Mouse (Mus musculus): ENCODE results near the gene Itk. TPM values are rescaled to one million over a fixed set of nuclear protein-coding genes. Genes with fewer than 3 reads are reported as not detected.

Gene Itk
- 0.05 TPM for polyA plus RNA-seq (2012; fragmentation: generic; extraction: Trizol)
- long read RNA-seq, experiment 1: 0 reads
- long read RNA-seq, experiment 2: 0 reads

- H3K36me3 ChIP-seq (ENCODE audit: control insufficient read depth, insufficient read depth): no peaks in the 10 kb centered on the region
- no peak for TF ChIP-seq CTCF (IDR thresholded peaks at IDR 0.05; ENCODE audit: control insufficient read depth, insufficient read depth, insufficient read length)
- no peak for TF ChIP-seq CEBPB (IDR thresholded peaks at IDR 0.05; ENCODE audit: low read depth)
- no peak for TF ChIP-seq FOSL1 (IDR thresholded peaks at IDR 0.05; ENCODE audit: insufficient read depth, low read length, poor library complexity, severe bottlenecking)
- no peak for TF ChIP-seq USF1 (IDR thresholded peaks at IDR 0.05; ENCODE audit: low read depth)
- TF ChIP-seq MYOD1 (IDR thresholded peaks at IDR 0.05; ENCODE audit: control insufficient read depth, insufficient read length, low read depth): no peak
- no peaks in the 10 kb centered on the region for H3K27me3 ChIP-seq (ENCODE audit: control insufficient read depth, insufficient read depth, insufficient read length)
- H3K79me2 ChIP-seq (ENCODE audit: control insufficient read depth, insufficient read depth): no peaks in the 10 kb centered on the region
- H3K79me3 ChIP-seq (ENCODE audit: low read depth): no peaks in the 10 kb centered on the region
- H3K4me3 ChIP-seq (ENCODE audit: insufficient read depth, poor library complexity, severe bottlenecking): no peak within 1 kb of the TSS
- H3ac ChIP-seq (ENCODE audit: control insufficient read depth, insufficient read length, low read depth): no peak within 1 kb of the TSS
These were observed at the start of gene Itk for GRCm38 (mm10) chr11:46389336-46390117. Itk (minus strand) TSS chr11:46389515.

- Histone ChIP-seq H3K36me3 (ENCODE audit: control insufficient read depth, insufficient read depth) (peaks cover 41% of the 10 kb centered on the region), H3K27me3 (ENCODE audit: control insufficient read depth, insufficient read depth, insufficient read length) (no peaks in the 10 kb centered on the region), H3K4me3 (ENCODE audit: insufficient read depth, poor library complexity, severe bottlenecking) (peak overlapping the region; percentile 96), H3K79me3 (ENCODE audit: low read depth) (peaks cover 32% of the 10 kb centered on the region), H3ac (ENCODE audit: control insufficient read depth, insufficient read length, low read depth) (peak overlapping the region; percentile 100), H3K79me2 (ENCODE audit: control insufficient read depth, insufficient read depth) (peaks cover 48% of the 10 kb centered on the region)
- TF ChIP-seq CEBPB (IDR thresholded peaks at IDR 0.05; ENCODE audit: low read depth) (no peak), CTCF (IDR thresholded peaks at IDR 0.05; ENCODE audit: control insufficient read depth, insufficient read depth, insufficient read length) (no peak), FOSL1 (IDR thresholded peaks at IDR 0.05; ENCODE audit: insufficient read depth, low read length, poor library complexity, severe bottlenecking) (no peak), USF1 (IDR thresholded peaks at IDR 0.05; ENCODE audit: low read depth) (no peak), MYOG (IDR thresholded peaks at IDR 0.05; ENCODE audit: control insufficient read depth, extremely low read depth, insufficient read length) (no peak), MAX (IDR thresholded peaks at IDR 0.05) (no peak), MYOD1 (IDR thresholded peaks at IDR 0.05; ENCODE audit: control insufficient read depth, insufficient read length, low read depth) (no peak)
These were observed 48.2 kb upstream of the Itk start for GRCm38 (mm10) chr11:46437459-46438000.

- H3ac ChIP-seq (ENCODE audit: control insufficient read depth, insufficient read length, low read depth): peak within 1 kb of the TSS; percentile 100
- no peaks in the 10 kb centered on the region for H3K27me3 ChIP-seq (ENCODE audit: control insufficient read depth, insufficient read depth, insufficient read length)
- peaks cover 46% of the 10 kb centered on the region for H3K79me2 ChIP-seq (ENCODE audit: control insufficient read depth, insufficient read depth)
- H3K79me3 ChIP-seq (ENCODE audit: low read depth): peaks cover 32% of the 10 kb centered on the region
- H3K4me3 ChIP-seq (ENCODE audit: insufficient read depth, poor library complexity, severe bottlenecking): peak within 1 kb of the TSS; percentile 96
- peaks cover 35% of the 10 kb centered on the region for H3K36me3 ChIP-seq (ENCODE audit: control insufficient read depth, insufficient read depth)
- TF ChIP-seq MYOG (IDR thresholded peaks at IDR 0.05; ENCODE audit: control insufficient read depth, extremely low read depth, insufficient read length): no peak
- TF ChIP-seq CTCF (IDR thresholded peaks at IDR 0.05; ENCODE audit: control insufficient read depth, insufficient read depth, insufficient read length): no peak
- TF ChIP-seq FOSL1 (IDR thresholded peaks at IDR 0.05; ENCODE audit: insufficient read depth, low read length, poor library complexity, severe bottlenecking): no peak
- TF ChIP-seq MAX (IDR thresholded peaks at IDR 0.05): no peak
- no peak for TF ChIP-seq USF1 (IDR thresholded peaks at IDR 0.05; ENCODE audit: low read depth)
- no peak for TF ChIP-seq MYOD1 (IDR thresholded peaks at IDR 0.05; ENCODE audit: control insufficient read depth, insufficient read length, low read depth)
- no peak for TF ChIP-seq CEBPB (IDR thresholded peaks at IDR 0.05; ENCODE audit: low read depth)
These were observed 47.6 kb upstream of the Itk start, which contains the start of gene Med7 for GRCm38 (mm10) chr11:46436760-46437458. Med7 (plus strand) TSS chr11:46436925.

GRCm38 (mm10) chr11:46435363-46435762 lies 46.0 kb upstream of the Itk start:
- H3K27me3 ChIP-seq (ENCODE audit: control insufficient read depth, insufficient read depth, insufficient read length): no peaks in the 10 kb centered on the region
- peaks cover 28% of the 10 kb centered on the region for H3K79me3 ChIP-seq (ENCODE audit: low read depth)
- TF ChIP-seq MAX (IDR thresholded peaks at IDR 0.05) (no peak), CEBPB (IDR thresholded peaks at IDR 0.05; ENCODE audit: low read depth) (no peak), MYOG (IDR thresholded peaks at IDR 0.05; ENCODE audit: control insufficient read depth, extremely low read depth, insufficient read length) (no peak), CTCF (IDR thresholded peaks at IDR 0.05; ENCODE audit: control insufficient read depth, insufficient read depth, insufficient read length) (no peak), FOSL1 (IDR thresholded peaks at IDR 0.05; ENCODE audit: insufficient read depth, low read length, poor library complexity, severe bottlenecking) (no peak), MYOD1 (IDR thresholded peaks at IDR 0.05; ENCODE audit: control insufficient read depth, insufficient read length, low read depth) (no peak), USF1 (IDR thresholded peaks at IDR 0.05; ENCODE audit: low read depth) (no peak)
- no peak overlapping the region for H3ac ChIP-seq (ENCODE audit: control insufficient read depth, insufficient read length, low read depth)
- H3K79me2 ChIP-seq (ENCODE audit: control insufficient read depth, insufficient read depth): peaks cover 35% of the 10 kb centered on the region
- peaks cover 19% of the 10 kb centered on the region for H3K36me3 ChIP-seq (ENCODE audit: control insufficient read depth, insufficient read depth)
- no peak overlapping the region for H3K4me3 ChIP-seq (ENCODE audit: insufficient read depth, poor library complexity, severe bottlenecking)

- Histone ChIP-seq H3K36me3 (ENCODE audit: control insufficient read depth, insufficient read depth) (no peaks in the 10 kb centered on the region), H3K79me2 (ENCODE audit: control insufficient read depth, insufficient read depth) (no peaks in the 10 kb centered on the region), H3ac (ENCODE audit: control insufficient read depth, insufficient read length, low read depth) (no peak overlapping the region), H3K4me3 (ENCODE audit: insufficient read depth, poor library complexity, severe bottlenecking) (no peak overlapping the region), H3K79me3 (ENCODE audit: low read depth) (no peaks in the 10 kb centered on the region), H3K27me3 (ENCODE audit: control insufficient read depth, insufficient read depth, insufficient read length) (no peaks in the 10 kb centered on the region)
- TF ChIP-seq CTCF (IDR thresholded peaks at IDR 0.05; ENCODE audit: control insufficient read depth, insufficient read depth, insufficient read length): peak; percentile 77
- TF ChIP-seq MYOG (IDR thresholded peaks at IDR 0.05; ENCODE audit: control insufficient read depth, extremely low read depth, insufficient read length): no peak
- TF ChIP-seq MAX (IDR thresholded peaks at IDR 0.05): no peak
- no peak for TF ChIP-seq MYOD1 (IDR thresholded peaks at IDR 0.05; ENCODE audit: control insufficient read depth, insufficient read length, low read depth)
- no peak for TF ChIP-seq FOSL1 (IDR thresholded peaks at IDR 0.05; ENCODE audit: insufficient read depth, low read length, poor library complexity, severe bottlenecking)
- no peak for TF ChIP-seq USF1 (IDR thresholded peaks at IDR 0.05; ENCODE audit: low read depth)
These were observed 41.8 kb upstream of the Itk start for GRCm38 (mm10) chr11:46431129-46431528.
